Mouse (Mus musculus): Measurements from ENCODE around the gene Vmn1r45.
"Not testable (repeated sequence)": the region's sequence is repeated elsewhere in the genome, so short reads cannot be mapped to it uniquely, and the experiment has no call there.

The Vmn1r45 gene

DNA sequence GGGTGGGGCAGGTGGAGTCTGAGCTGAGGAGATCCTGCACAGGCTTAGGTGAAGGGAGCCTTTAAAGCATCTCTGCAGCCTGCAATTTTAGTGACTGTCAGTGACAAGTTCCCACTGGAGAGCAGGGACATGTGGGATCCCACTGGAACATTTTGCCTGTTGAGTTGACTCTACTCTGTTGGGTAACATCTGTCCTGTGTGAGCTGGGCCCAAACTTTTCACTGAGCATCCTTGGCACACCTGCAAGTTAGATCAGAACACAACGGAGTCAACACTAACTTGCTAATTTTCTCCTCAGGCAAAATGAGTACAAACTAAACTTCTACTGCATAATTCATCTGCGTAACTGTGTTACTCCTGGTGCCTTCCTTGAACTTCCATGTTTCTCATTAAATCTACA lies at the start of gene Vmn1r45:
Vmn1r45 (minus strand) TSS at position 101 of the 400 bp plus-strand sequence.
- peaks cover 21% of the 10 kb centered on the region for H3K9me3 ChIP-seq (ENCODE audit: low read length)
- H3K4me1 ChIP-seq (replicated peaks; ENCODE audit: low read depth, low read length); H3K27me3 ChIP-seq (ENCODE audit: insufficient read depth, low read length); H3K4me3 ChIP-seq (replicated peaks; ENCODE audit: low read length); H3K36me3 ChIP-seq (ENCODE audit: insufficient read depth, low read length): not testable (repeated sequence)

GRCm38 (mm10) chr6:89985989-89986388 lies 45.6 kb upstream of the Vmn1r45 start:
- no peaks in the 10 kb centered on the region for H3K36me3 ChIP-seq (ENCODE audit: insufficient read depth, low read length)
- no peaks in the 10 kb centered on the region for H3K4me1 ChIP-seq (replicated peaks; ENCODE audit: low read depth, low read length)
- TF ChIP-seq NANOG (IDR thresholded peaks at IDR 0.05; ENCODE audit: borderline replicate concordance, low read length) (no peak), CTCF (conservative IDR thresholded peaks at IDR 0.05; ENCODE audit: low read length) (no peak), POU5F1 (IDR thresholded peaks at IDR 0.05; ENCODE audit: borderline replicate concordance, low read length) (no peak)
- peaks cover 11% of the 10 kb centered on the region; the same call in 1 of the 2 replicates for H3K9me3 ChIP-seq (ENCODE audit: low read length)
- H3K27me3 ChIP-seq (ENCODE audit: insufficient read depth, low read length): no peaks in the 10 kb centered on the region
- H3K4me3 ChIP-seq (replicated peaks; ENCODE audit: low read length): no peak overlapping the region

- Histone ChIP-seq H3K4me3 (replicated peaks; ENCODE audit: low read length) (no peak within 1 kb of the TSS), H3K36me3 (ENCODE audit: insufficient read depth, low read length) (no peaks in the 10 kb centered on the region), H3K27me3 (ENCODE audit: insufficient read depth, low read length) (no peaks in the 10 kb centered on the region), H3K4me1 (replicated peaks; ENCODE audit: low read depth, low read length) (no peaks in the 10 kb centered on the region), H3K9me3 (ENCODE audit: low read length) (no peaks in the 10 kb centered on the region)
- no peak for TF ChIP-seq CTCF (conservative IDR thresholded peaks at IDR 0.05; ENCODE audit: low read length)
Observed at GRCm38 (mm10) chr6:89969013-89969412, 28.6 kb upstream of the Vmn1r45 start, which contains the start of gene Vmn1r46. TSS of gene Vmn1r46 (plus strand) at chr6:89969313.

DNA sequence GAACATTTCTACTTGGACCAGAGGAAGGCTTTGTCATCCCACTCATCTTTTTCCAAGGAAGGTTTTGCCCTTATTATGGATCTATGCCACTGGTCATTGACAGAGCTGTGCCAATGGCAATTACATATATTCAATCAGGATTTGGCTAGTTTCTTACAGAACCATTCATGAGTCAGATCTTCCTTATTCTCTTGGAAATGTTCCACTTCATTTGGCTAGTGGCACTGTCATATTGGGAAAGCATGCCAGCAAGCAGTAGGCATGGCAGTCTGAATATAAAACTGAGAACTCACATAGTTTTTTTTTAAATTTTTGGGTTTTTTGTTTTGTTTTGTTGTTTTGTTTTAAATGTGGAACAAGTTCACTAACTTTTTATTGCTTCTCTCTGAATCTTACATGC lies 25.9 kb upstream of the Vmn1r45 start:
- TF ChIP-seq NANOG (IDR thresholded peaks at IDR 0.05; ENCODE audit: borderline replicate concordance, low read length) (no peak), CTCF (conservative IDR thresholded peaks at IDR 0.05; ENCODE audit: low read length) (no peak), POU5F1 (IDR thresholded peaks at IDR 0.05; ENCODE audit: borderline replicate concordance, low read length) (no peak)
- Histone ChIP-seq H3K9me3 (ENCODE audit: low read length) (peaks cover 2% of the 10 kb centered on the region; the same call in 1 of the 2 replicates), H3K4me1 (replicated peaks; ENCODE audit: low read depth, low read length) (no peaks in the 10 kb centered on the region), H3K27me3 (ENCODE audit: insufficient read depth, low read length) (no peaks in the 10 kb centered on the region), H3K4me3 (replicated peaks; ENCODE audit: low read length) (no peak overlapping the region), H3K36me3 (ENCODE audit: insufficient read depth, low read length) (no peaks in the 10 kb centered on the region)

GRCm38 (mm10) chr6:89953556-89953955 lies 13.2 kb upstream of the Vmn1r45 start:
- Histone ChIP-seq H3K4me1 (replicated peaks; ENCODE audit: low read depth, low read length) (no peaks in the 10 kb centered on the region), H3K9me3 (ENCODE audit: low read length) (peaks cover 19% of the 10 kb centered on the region), H3K4me3 (replicated peaks; ENCODE audit: low read length) (no peak overlapping the region), H3K27me3 (ENCODE audit: insufficient read depth, low read length) (no peaks in the 10 kb centered on the region), H3K36me3 (ENCODE audit: insufficient read depth, low read length) (no peaks in the 10 kb centered on the region)
- no peak for TF ChIP-seq NANOG (IDR thresholded peaks at IDR 0.05; ENCODE audit: borderline replicate concordance, low read length)
- TF ChIP-seq POU5F1 (IDR thresholded peaks at IDR 0.05; ENCODE audit: borderline replicate concordance, low read length): no peak
- TF ChIP-seq CTCF (conservative IDR thresholded peaks at IDR 0.05; ENCODE audit: low read length): no peak

- Histone ChIP-seq H3K36me3 (ENCODE audit: insufficient read depth, low read length) (no peaks in the 10 kb centered on the region), H3K4me1 (replicated peaks; ENCODE audit: low read depth, low read length) (no peaks in the 10 kb centered on the region), H3K27me3 (ENCODE audit: insufficient read depth, low read length) (no peaks in the 10 kb centered on the region), H3K9me3 (ENCODE audit: low read length) (peaks cover 21% of the 10 kb centered on the region), H3K4me3 (replicated peaks; ENCODE audit: low read length) (no peak overlapping the region)
- TF ChIP-seq POU5F1 (IDR thresholded peaks at IDR 0.05; ENCODE audit: borderline replicate concordance, low read length): no peak
- TF ChIP-seq CTCF (conservative IDR thresholded peaks at IDR 0.05; ENCODE audit: low read length): no peak
- no peak for TF ChIP-seq NANOG (IDR thresholded peaks at IDR 0.05; ENCODE audit: borderline replicate concordance, low read length)
Observed at GRCm38 (mm10) chr6:89940926-89941325, 528 bp upstream of the Vmn1r45 start.

DNA sequence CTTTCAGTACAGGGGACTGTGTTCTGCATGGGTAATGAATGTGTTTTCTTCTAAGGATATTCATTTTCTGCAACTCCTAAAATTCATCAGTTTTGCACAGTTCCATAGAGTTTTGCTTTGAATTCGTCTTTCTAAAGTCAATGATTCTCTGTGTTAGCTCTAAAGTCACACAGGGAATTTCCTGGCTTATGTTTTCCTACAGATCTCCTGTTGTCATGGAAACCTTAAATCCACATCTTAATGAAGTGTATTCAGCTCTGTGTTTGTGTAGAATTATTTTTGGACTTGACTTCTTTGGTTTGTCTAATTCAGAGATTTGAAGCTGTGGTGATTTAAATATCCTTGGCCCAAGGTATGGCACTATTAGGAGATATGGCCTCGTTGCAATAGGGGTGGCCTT lies 56.6 kb downstream of the Vmn1r45 start:
- Histone ChIP-seq H3K9me3 (ENCODE audit: low read length) (no peaks in the 10 kb centered on the region), H3K27me3 (ENCODE audit: insufficient read depth, low read length) (no peaks in the 10 kb centered on the region), H3K36me3 (ENCODE audit: insufficient read depth, low read length) (no peaks in the 10 kb centered on the region), H3K4me1 (replicated peaks; ENCODE audit: low read depth, low read length) (no peaks in the 10 kb centered on the region), H3K4me3 (replicated peaks; ENCODE audit: low read length) (no peak overlapping the region)
- no peak for TF ChIP-seq CTCF (conservative IDR thresholded peaks at IDR 0.05; ENCODE audit: low read length)
- no peak for TF ChIP-seq NANOG (IDR thresholded peaks at IDR 0.05; ENCODE audit: borderline replicate concordance, low read length)
- TF ChIP-seq POU5F1 (IDR thresholded peaks at IDR 0.05; ENCODE audit: borderline replicate concordance, low read length): no peak

DNA sequence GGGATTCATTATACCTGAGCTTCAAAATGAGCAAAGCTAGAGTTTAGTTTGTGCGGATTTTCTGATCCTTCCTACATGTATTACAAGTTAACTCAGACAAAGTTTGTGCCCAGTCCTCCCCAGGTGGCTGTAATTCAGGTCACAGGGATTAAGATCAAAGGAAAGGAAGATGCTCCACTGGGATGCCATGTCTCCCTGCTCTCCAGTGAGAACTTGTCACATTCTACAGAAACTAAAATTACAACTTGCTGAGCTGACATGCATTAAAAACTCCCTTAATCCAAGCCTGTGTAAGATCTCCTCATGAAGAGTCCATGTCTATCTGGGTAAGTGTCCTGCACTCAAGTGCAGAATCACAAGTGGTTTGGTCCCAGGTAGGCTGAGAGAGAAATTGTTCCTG lies 57.0 kb downstream of the Vmn1r45 start, which contains the start of gene Vmn1r44:
Vmn1r44 (plus strand) TSS at position 301 of the 400 bp plus-strand sequence.
- H3K36me3 ChIP-seq (ENCODE audit: insufficient read depth, low read length): no peaks in the 10 kb centered on the region
- no peaks in the 10 kb centered on the region for H3K9me3 ChIP-seq (ENCODE audit: low read length)
- H3K27me3 ChIP-seq (ENCODE audit: insufficient read depth, low read length): no peaks in the 10 kb centered on the region
- H3K4me3 ChIP-seq (replicated peaks; ENCODE audit: low read length): no peak within 1 kb of the TSS
- no peaks in the 10 kb centered on the region for H3K4me1 ChIP-seq (replicated peaks; ENCODE audit: low read depth, low read length)
- TF ChIP-seq CTCF (conservative IDR thresholded peaks at IDR 0.05; ENCODE audit: low read length) (no peak), POU5F1 (IDR thresholded peaks at IDR 0.05; ENCODE audit: borderline replicate concordance, low read length) (no peak), NANOG (IDR thresholded peaks at IDR 0.05; ENCODE audit: borderline replicate concordance, low read length) (no peak)
